Mouse (Mus musculus) stomach, postnatal 0 days (tissue): ENCODE results near the gene Serinc3. TPM values are rescaled to one million over a fixed set of nuclear protein-coding genes. Genes with fewer than 3 reads are reported as not detected.
A peak's percentile ranks its signal among the peaks of the same experiment; 100 is the strongest.

Experiments
- ATAC-seq: fragments of 200-750 bp; cut with Nextera tagmentation; 2 replicates; pipeline ENCODE4 v1.8.0; 2017; ENCODE audit not compliant: low FRiP score, low TSS enrichment
- DNase-seq: peaks from one replicate; pipeline ENCODE4 v3.0.0-alpha.2; 2016; ENCODE audit warnings: low spot score
- H3K27ac ChIP-seq: fragments of 300-500 bp; sonication (generic); replicated peaks from 2 replicates; pipeline ENCODE4 v1.5.1; 2014; ENCODE audit warnings: mild to moderate bottlenecking, control low read depth
- H3K27me3 ChIP-seq: fragments of 300-500 bp; sonication (generic); 2 replicates; pipeline ENCODE4 v1.6.1; 2014; ENCODE audit warnings: low read length; ENCODE audit not compliant: control insufficient read depth, insufficient read depth
- H3K36me3 ChIP-seq: fragments of 300-500 bp; sonication (generic); 2 replicates; pipeline ENCODE4 v1.6.1; 2014; ENCODE audit warnings: low read length, mixed read lengths; ENCODE audit not compliant: control insufficient read depth, insufficient read depth
- H3K4me1 ChIP-seq: fragments of 300-500 bp; sonication (generic); replicated peaks from 2 replicates; pipeline ENCODE4 v1.6.1; 2014; ENCODE audit warnings: antibody characterized with exemption; ENCODE audit not compliant: control insufficient read depth, insufficient read depth
- H3K4me2 ChIP-seq: fragments of 300-500 bp; sonication (generic); replicated peaks from 2 replicates; pipeline ENCODE4 v1.6.1; 2014; ENCODE audit warnings: low read depth, mild to moderate bottlenecking, control low read depth, moderate library complexity
- H3K4me3 ChIP-seq: fragments of 300-500 bp; sonication (generic); 2 replicates; pipeline ENCODE4 v1.5.1; 2014; ENCODE audit warnings: low read depth, low read length, control low read depth
- H3K9ac ChIP-seq: fragments of 300-500 bp; sonication (generic); 2 replicates; pipeline ENCODE4 v1.6.1; 2014; ENCODE audit warnings: mild to moderate bottlenecking, low read length, control low read depth, mixed read lengths
- H3K9me3 ChIP-seq: fragments of 300-500 bp; sonication (generic); 2 replicates; pipeline ENCODE4 v1.6.1; 2016; ENCODE audit warnings: low read length; ENCODE audit not compliant: control insufficient read depth
- CTCF ChIP-seq: IDR thresholded peaks from 2 replicates; pipeline ENCODE4 v1.5.1; 2016; ENCODE audit warnings: antibody characterized with exemption, low read depth, mild to moderate bottlenecking, moderate library complexity
- EP300 ChIP-seq: optimal IDR thresholded peaks from 2 replicates; pipeline ENCODE3; 2016; ENCODE audit warnings: antibody characterized with exemption
- WGBS: fragments of 180-500 bp; shearing (Covaris S2); extraction: QIAGEN DNeasy Blood & Tissue Kit; methylation state at CpG from one replicate; pipeline ENCODE4 v1.1.7; 2014; 5-methylcytosine and 5-hydroxymethylcytosine counted together
- polyA plus RNA-seq: library from polyadenylated mRNA; unstranded; fragments of >200 nt; fragmentation: Nextera tagmentation; extraction: Ambion mirVana; gene quantifications from 2 replicates; pipeline ENCODE4 v1.2.1, GENCODE M21; 2015

Serinc3 gene
- polyA plus RNA-seq, 1 experiment from 2014 or later = 35.8 TPM

DNA sequence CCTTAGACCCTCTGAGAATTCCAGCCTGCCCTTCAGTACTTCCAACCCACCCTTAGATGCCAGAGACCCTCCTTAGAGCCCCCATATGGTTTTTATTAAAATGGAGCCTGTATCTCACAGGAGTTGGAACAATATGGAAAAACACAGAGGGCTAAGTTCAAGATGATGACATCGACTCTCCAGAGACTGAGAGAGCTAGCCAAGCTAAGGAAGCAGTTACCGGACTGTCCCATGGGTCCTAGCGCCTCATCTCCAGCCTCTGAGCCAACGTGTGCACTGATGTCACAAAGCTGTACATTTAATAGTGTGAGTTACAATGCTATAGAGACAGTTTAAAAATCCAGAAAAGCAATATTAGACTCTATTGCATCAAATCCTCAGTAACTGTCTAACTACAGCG, 53.9 kb downstream of the Serinc3 start:
- Histone ChIP-seq H3K4me2 (no peak overlapping the region), H3K27me3 (no peaks in the 10 kb centered on the region), H3K36me3 (no peaks in the 10 kb centered on the region), H3K9me3 (no peaks in the 10 kb centered on the region), H3K4me1 (no peaks in the 10 kb centered on the region), H3K4me3 (no peak overlapping the region), H3K9ac (no peak overlapping the region), H3K27ac (no peak overlapping the region)
- no peak for TF ChIP-seq CTCF
- TF ChIP-seq EP300 = no peak
- WGBS = 70% methylated on average over 5 of the region's 5 CpGs
- ATAC-seq (no peak), DNase-seq (no peak)

DNA sequence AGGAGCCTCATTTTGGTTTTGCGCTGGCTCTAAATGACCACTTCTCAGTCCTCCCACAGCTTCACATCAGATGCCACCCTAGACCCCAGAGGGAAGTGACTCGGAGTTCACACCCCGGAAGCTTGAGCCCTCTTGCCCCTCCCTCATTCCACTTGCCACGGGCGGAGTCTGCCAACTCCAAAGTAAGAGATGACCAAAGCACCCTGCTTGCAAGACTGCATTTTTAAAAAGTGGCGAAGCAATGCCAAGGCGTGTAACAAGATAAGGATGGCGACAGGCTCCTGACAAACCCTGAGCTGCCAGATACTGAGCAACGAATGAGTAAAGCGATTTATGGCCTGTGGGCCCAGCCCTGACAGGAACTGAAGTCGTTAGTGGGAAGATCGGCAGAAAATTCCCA, 54.7 kb downstream of the Serinc3 start:
- ATAC-seq = no peak; the same call in 1 of the 2 replicates
- Histone ChIP-seq H3K9ac (no peak overlapping the region), H3K36me3 (no peaks in the 10 kb centered on the region), H3K27ac (no peak overlapping the region), H3K27me3 (no peaks in the 10 kb centered on the region), H3K9me3 (no peaks in the 10 kb centered on the region), H3K4me2 (no peak overlapping the region), H3K4me3 (no peak overlapping the region), H3K4me1 (no peaks in the 10 kb centered on the region)
- WGBS = 48% methylated on average over 12 of the region's 12 CpGs
- TF ChIP-seq EP300 = no peak
- TF ChIP-seq CTCF = no peak
- no peak for DNase-seq

DNA sequence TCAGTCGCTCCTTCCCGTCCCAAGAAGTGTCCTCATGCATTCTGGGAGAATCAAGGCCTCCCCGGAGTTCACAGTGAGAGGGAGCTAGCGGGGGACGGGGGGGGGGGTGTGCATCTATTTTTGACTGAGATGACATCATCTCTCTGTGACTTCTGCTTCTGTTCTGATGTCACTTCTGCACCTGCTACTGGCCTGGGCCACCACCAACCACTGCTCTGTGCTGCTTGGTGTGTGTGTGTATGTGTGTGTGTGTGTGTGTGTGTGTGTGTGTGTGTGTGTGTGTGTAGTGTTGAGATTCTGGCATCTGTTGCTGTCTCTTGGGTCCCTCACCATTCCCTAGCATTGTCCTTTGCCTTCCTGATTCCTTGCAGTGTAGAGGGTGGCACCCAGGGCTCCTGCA, 57.4 kb downstream of the Serinc3 start:
- DNase-seq = no peak
- no peak for TF ChIP-seq CTCF
- no peak for TF ChIP-seq EP300
- no peaks in the 10 kb centered on the region for H3K36me3 ChIP-seq
- H3K4me1 ChIP-seq = no peaks in the 10 kb centered on the region
- WGBS = 52% methylated on average over 5 of the region's 5 CpGs
- H3K4me3 ChIP-seq = no peak overlapping the region
- no peak overlapping the region for H3K27ac ChIP-seq
- no peak overlapping the region for H3K4me2 ChIP-seq
- no peaks in the 10 kb centered on the region for H3K9me3 ChIP-seq
- no peaks in the 10 kb centered on the region for H3K27me3 ChIP-seq
- no peak overlapping the region for H3K9ac ChIP-seq
- peak; percentile 15; the same call in 1 of the 2 replicates for ATAC-seq

DNA sequence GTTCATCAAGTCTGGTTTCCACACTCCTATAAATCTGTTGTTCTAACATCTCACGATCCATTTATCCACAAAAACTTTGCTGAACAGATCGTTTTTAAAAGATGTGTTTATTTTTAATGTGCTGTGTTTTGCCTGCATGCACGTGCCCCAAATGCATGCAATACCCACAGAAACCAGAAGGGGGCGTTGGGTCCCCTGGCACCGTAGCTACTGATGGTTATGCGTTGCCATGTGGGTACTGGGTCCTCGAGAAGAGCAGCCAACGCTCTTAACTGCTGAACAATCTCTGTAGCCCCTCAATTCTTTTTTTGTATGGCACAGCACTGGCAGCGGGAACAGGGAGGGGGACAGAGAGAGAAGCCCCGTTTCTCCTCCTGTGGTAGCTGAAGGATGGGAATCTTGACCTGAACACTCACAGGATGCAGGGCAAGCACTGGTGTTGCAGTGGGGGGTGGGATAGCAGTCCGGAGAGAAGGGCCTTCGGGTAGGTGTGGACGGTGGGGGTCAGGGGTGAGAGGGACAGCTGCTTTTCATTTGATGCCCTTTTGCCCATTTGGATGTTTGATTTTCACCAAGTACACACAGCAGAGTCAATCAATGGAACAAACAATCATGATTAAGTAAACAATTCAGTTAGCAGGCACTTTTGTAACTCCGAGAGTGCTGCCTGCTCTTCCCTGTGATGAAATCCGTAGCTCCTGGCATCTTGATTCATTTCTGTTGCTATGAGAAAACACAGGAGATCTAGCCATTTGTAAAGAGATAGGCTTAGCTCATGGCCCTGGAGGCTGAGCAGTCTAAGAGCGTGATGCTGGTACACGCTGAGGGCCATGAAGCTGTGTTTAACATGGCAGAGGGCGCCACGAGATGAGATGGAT, 58.3 kb downstream of the Serinc3 start:
- no peak for ATAC-seq
- H3K4me3 ChIP-seq = no peak overlapping the region
- H3K36me3 ChIP-seq = no peaks in the 10 kb centered on the region
- no peak overlapping the region for H3K9ac ChIP-seq
- H3K4me2 ChIP-seq = no peak overlapping the region
- no peaks in the 10 kb centered on the region for H3K4me1 ChIP-seq
- H3K9me3 ChIP-seq = no peaks in the 10 kb centered on the region
- 35% methylated on average over 19 of the region's 19 CpGs for WGBS
- no peak for TF ChIP-seq EP300
- peak; percentile 83 for TF ChIP-seq CTCF
- no peaks in the 10 kb centered on the region for H3K27me3 ChIP-seq
- no peak overlapping the region for H3K27ac ChIP-seq
- DNase-seq = peak; percentile 68

DNA sequence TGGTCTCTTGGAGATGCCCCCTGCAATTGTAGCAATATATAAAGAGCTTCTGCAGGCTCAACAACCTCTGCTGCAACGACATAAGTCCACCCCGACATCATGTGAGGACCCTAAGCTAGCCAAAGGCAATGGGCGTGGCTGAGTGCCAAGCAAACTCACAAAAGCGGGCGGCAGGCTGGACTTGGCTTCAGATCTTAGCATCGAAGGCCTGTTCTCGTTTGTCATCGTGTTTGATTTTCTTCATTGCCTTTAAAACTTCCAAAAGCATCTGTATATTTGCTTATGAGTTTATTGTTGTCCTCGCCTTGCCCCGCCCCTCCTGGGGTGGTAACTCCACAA, 60.9 kb downstream of the Serinc3 start:
- ATAC-seq (no peak), DNase-seq (no peak)
- Histone ChIP-seq H3K4me2 (no peak overlapping the region), H3K27me3 (no peaks in the 10 kb centered on the region), H3K4me1 (no peaks in the 10 kb centered on the region), H3K9me3 (no peaks in the 10 kb centered on the region), H3K4me3 (no peak overlapping the region), H3K9ac (no peak overlapping the region), H3K36me3 (no peaks in the 10 kb centered on the region), H3K27ac (no peak overlapping the region)
- no peak for TF ChIP-seq CTCF
- no peak for TF ChIP-seq EP300
- 64% methylated on average over 10 of the region's 10 CpGs for WGBS
